Mouse (Mus musculus): Measurements from ENCODE around the gene Mark4.
A peak's percentile ranks its signal among the peaks of the same experiment; 100 is the strongest.

Gene Mark4

DNA sequence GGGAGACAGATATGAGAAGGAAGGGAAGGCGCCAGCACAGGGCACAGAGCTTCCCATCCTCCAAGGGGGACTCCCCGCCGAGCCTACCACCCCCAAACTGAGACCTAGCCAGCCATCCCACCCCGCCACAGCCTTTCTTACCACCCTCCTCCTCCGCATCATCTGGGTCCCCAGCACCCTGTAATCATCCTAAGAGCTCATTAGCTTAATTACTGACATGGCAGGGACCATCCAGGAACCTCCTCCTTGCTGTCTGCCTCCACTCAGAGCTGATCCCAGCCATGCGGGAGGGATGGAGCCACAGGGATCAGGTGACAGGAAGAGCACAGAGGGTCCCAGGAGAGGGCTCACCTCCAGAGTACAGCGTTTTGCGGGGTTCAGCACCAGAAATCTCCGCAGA lies 21.6 kb downstream of the Mark4 start:
- no peak for DNase-seq (ENCODE audit: low spot score in 2 of 2)

DNA sequence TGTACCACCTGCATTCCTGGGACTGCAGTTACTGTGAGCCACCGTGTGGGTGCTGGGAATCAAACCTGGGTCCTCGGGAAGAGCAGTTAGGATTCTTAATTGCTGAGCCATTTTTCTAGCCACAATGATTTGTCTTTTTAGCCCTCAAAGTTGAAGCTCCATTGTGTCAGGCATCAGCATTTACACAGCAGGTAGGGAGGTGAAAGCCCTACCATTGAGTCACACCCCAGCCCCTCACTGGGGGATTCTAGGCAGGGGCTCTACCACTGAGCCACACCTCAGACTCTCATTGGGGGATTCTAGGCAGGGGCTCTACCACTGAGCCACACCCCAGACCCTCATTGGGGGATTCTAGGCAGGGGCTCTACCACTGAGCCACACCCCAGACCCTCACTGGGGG lies 22.3 kb downstream of the Mark4 start:
- DNase-seq (ENCODE audit: low spot score in 2 of 2) = no peak

DNA sequence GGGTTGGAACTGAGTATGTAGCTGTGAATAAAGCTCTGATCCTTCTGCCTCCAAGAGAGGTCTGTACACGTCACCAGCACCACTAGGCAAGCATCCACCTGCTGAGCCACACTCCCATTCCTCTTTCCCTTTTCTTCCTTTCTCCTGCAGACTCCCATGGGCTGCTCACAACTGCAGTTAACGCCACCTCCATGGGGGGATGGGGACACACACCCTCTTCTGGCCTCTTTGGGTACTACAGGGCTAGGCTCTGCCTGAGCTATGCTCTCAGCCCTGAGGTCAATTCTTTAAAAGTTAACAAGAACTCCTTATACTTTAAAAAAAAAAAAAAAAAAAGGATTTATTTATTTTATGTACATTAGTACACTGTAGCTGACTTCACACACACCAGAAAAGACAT lies 26.1 kb downstream of the Mark4 start:
- DNase-seq (ENCODE audit: low spot score in 2 of 2) = no peak

GRCm38 (mm10) chr7:19430402-19430801 lies 28.2 kb downstream of the Mark4 start:
- no peak for DNase-seq (ENCODE audit: low spot score in 2 of 2)

DNA sequence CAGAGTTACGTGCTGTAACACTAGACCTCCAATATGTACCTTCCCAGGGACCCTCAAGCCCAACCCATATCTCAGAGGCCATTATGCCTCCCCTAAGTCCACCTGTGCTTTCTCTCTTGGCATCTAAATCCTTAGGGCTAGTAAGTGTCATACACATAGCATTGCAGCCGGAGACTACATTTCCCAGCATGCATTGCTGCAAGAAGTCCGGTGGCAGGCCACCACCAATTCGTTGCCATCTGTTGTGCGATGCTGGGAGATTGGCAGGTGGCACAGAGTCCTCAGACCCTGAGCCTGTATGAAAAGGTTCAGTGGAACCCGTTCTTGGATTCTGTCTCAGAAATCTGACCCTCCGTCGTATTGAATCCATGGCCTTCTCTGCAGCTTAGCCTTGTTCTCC lies 28.9 kb downstream of the Mark4 start:
- DNase-seq (ENCODE audit: low spot score in 2 of 2) = no peak

- no peak for DNase-seq (ENCODE audit: low spot score in 2 of 2)
Observed at GRCm38 (mm10) chr7:19427999-19428650, 30.5 kb downstream of the Mark4 start.

DNA sequence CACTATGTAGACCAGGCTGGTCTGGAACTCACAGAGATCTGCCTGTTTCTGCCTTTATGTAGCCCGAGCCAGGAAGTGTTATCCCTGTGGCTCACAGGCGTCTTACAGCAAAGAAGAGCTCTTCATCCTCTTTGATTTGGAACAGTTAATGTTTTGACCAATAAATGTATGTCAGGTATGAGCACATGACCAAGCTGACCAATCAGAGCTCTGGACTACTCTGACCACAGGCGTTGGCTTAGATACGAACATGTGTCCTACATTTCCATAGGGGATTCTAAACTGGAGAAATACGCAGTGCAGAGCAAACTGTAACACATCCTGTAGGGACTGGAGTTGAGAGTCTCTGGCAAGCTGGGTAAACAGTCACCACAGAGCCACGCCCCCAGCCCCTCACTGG lies 31.7 kb downstream of the Mark4 start:
- peak in 1 of 2 experiments; percentile 49 for DNase-seq (ENCODE audit: low spot score in 2 of 2)

DNA sequence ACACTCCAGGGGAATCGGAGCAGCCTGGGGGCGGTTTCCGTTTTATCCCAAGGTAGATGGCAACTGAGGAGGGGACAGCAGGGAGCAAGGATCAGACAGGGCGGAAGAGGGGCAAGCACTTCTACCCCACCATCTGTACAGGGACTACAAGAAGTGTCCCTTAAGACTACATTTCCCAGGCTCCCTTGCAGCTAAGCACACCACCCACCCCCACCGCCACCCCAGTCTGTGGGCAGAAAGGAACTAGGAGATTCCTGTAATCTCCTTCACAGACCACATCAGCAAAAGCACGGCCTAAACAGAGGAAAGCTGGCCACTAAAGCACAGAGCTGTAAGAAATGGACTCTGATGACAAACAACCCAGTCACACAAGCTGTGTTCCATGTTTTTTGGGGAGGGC lies 32.3 kb downstream of the Mark4 start:
- peak in 1 of 2 experiments; percentile 57 for DNase-seq (ENCODE audit: low spot score in 2 of 2)

GRCm38 (mm10) chr7:19424051-19424450 lies 34.6 kb downstream of the Mark4 start:
- no peak for DNase-seq (ENCODE audit: low spot score in 2 of 2)

GRCm38 (mm10) chr7:19423083-19423482 lies 35.5 kb downstream of the Mark4 start:
- no peak for DNase-seq (ENCODE audit: low spot score in 2 of 2)

- peak; percentile 80 to 93 for DNase-seq (ENCODE audit: low spot score in 2 of 2)
Observed at GRCm38 (mm10) chr7:19420821-19421636, 37.6 kb downstream of the Mark4 start.

DNA sequence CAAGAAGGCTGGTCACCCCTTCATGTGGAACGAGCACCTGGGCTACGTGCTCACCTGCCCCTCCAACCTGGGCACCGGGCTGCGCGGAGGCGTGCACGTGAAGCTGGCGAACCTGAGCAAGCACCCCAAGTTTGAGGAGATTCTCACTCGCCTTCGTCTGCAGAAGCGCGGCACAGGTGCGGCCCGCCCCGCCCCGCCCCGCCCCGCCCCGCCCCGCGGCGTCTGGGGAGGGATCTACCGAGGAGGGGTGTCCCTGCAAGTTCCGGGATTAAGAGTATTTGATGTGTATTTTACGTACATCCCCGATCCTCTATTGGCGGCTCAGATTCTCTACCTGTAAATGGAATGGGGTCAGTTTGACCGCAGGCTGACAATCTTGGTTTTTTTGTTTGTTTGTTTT lies 38.5 kb downstream of the Mark4 start:
- DNase-seq (ENCODE audit: low spot score in 2 of 2) = no peak

GRCm38 (mm10) chr7:19416590-19416989 lies 42.0 kb downstream of the Mark4 start:
- DNase-seq (ENCODE audit: low spot score in 2 of 2) = no peak

GRCm38 (mm10) chr7:19413525-19413924 lies 45.1 kb downstream of the Mark4 start:
- no peak for DNase-seq (ENCODE audit: low spot score in 2 of 2)

DNA sequence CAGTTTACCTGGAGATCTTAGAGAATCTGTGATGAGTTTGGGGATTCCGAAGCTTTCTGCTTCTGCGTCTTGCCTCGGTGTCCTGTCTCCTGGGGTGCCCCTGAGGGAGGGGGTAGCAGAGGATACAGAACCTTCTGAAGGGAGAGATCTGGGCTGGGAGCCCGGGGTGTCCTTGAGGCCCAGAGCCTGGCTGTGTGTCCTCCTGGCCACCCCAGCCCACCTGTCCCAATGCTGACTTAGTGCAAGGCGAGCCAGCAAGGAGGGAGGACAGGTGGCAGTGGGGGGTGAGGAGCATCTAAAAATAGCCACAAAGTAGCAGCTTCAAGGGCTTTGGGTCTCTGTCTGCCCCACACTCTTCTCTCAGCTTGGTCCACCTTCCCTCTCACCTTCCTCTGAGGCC lies 46.8 kb downstream of the Mark4 start:
- DNase-seq (ENCODE audit: low spot score in 2 of 2) = no peak

- no peak for DNase-seq (ENCODE audit: low spot score in 2 of 2)
Observed at GRCm38 (mm10) chr7:19410766-19411344, 47.8 kb downstream of the Mark4 start.

GRCm38 (mm10) chr7:19409753-19410152 lies 48.9 kb downstream of the Mark4 start:
- DNase-seq (ENCODE audit: low spot score in 2 of 2) = no peak

DNA sequence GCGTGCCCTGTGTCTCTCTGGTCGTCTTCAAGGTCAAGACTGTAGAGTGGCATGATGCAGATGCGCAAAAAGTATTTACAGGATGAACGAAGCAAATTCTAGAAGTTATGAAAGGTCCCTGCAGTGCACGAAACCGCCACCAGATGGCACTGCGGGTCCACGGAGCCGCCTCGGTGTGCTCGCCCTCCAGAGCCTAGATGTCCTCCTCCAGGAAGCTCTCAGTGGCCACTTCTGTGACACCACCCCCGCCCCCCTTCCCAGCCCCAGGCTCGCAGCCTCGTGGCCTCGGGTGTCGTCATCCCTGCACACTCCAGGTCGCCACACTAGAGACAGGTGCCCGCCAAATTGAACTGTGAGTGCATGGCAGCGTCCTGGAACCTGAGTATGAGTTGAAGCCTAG lies 53.2 kb downstream of the Mark4 start:
- peak; percentile 81 to 82 for DNase-seq (ENCODE audit: low spot score in 2 of 2)

DNA sequence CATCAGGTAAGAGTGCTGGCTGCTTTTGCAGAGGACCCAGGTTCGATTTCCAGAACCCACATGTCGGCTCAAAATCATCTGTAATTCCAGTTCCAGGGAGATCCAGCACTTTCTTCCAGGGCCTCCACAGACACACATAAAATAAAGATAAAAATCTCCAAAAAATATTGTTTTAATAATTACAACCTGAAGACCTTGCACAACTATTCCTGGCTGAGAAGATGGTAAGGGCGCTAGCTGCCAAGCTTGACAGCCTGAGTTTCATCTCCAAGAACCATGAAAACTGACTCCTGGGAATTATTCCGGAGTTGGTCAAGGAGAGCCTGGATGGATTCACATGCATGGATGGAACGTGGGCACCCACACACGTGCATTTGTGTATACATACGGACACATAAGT lies 54.1 kb downstream of the Mark4 start, which contains the start of gene Ckm:
Gene Ckm (plus strand): TSS at position 301 of the 400 bp plus-strand sequence.
- no peak for DNase-seq (ENCODE audit: low spot score in 2 of 2)

DNA sequence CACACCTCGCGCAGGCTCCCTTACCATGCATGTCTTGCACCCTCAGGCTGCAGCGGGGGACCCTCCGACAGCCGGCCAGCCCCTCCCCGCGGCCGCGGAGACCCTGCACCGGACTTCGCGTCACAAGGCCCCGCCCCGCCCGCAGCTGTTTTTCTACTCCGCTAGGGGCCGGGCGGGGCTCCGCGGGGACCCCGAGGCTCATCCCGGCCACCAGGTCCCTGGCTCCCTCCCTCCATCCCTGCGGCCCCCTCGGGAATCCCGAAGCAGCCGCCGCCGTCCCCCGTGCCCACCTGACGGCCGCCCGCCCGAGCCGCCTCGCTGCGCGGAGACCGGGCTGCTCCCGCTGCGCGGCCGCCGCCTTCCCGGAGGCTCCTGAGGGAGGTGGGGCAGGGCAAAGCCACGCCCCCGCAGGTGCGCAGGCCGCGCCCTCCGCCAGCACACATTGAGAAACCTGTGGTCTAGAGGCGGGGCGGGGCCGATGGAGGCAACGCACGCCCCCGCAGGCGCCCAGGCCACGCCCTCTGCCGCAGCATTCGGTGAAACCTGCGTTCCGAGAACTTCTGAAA lies 54.8 kb downstream of the Mark4 start, which contains the start of gene Klc3:
Gene Klc3 (minus strand): TSS at position 374 of the 566 bp plus-strand sequence.
- no peak for DNase-seq (ENCODE audit: low spot score in 2 of 2)

- no peak for DNase-seq (ENCODE audit: low spot score in 2 of 2)
Observed at GRCm38 (mm10) chr7:19402535-19403112, 56.0 kb downstream of the Mark4 start.

DNA sequence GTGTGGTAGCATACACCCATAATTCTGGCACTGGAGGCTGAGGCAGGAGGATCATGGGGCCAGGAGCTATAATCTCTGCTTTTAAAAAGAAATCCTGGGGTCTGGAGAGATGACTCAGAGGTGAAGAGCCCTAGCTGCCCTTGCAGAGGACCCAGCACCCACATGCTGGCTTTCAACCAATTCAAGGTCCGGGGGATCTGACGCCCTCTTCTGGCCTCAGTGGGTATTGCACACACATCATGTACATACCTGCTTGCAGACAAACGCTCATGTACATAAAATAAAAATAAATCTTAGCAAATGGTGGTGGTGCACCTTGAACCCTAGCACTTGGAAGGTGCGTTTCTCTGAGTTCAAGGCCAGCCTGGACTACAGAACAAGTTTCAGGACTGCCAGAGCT lies 57.7 kb downstream of the Mark4 start:
- no peak for DNase-seq (ENCODE audit: low spot score in 2 of 2)

All from frontal cortex, postnatal 36 days (tissue).